Mouse (Mus musculus): Measurements from ENCODE around the gene Ptpra.
A peak's percentile ranks its signal among the peaks of the same experiment; 100 is the strongest.

Gene Ptpra

GRCm38 (mm10) chr2:130442162-130442561 lies 7.9 kb upstream of the Ptpra start:
- no peak for DNase-seq (ENCODE audit: low read depth, low spot score)

DNA sequence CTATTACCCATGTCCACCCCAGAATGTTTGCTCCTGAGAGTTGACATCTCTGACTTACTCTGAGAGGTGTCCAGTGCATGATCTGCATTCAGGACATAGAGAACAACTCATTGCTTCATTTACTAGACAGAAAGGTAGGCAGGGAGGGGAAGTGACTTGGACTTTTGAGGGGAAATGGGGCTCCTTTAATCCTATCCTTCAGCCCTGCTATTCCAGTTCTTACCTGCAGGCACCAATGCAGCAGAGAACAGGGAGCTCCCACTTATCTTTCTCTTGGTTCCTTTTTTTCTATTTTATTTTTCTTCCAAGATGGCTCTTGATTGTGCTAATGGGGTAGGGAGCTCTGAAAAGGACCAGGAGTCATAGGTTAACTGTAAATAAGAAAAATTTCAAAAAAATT lies 1.6 kb upstream of the Ptpra start:
- DNase-seq (ENCODE audit: low read depth, low spot score) = no peak

GRCm38 (mm10) chr2:130449021-130449793 lies 871 bp upstream of the Ptpra start:
- DNase-seq (ENCODE audit: low read depth, low spot score) = no peak

- DNase-seq (ENCODE audit: low read depth, low spot score) = peak; percentile 50
These were observed 337 bp downstream of the Ptpra start for GRCm38 (mm10) chr2:130450434-130450796.

GRCm38 (mm10) chr2:130451086-130451726 lies 1.1 kb downstream of the Ptpra start:
- no peak for DNase-seq (ENCODE audit: low read depth, low spot score)

DNA sequence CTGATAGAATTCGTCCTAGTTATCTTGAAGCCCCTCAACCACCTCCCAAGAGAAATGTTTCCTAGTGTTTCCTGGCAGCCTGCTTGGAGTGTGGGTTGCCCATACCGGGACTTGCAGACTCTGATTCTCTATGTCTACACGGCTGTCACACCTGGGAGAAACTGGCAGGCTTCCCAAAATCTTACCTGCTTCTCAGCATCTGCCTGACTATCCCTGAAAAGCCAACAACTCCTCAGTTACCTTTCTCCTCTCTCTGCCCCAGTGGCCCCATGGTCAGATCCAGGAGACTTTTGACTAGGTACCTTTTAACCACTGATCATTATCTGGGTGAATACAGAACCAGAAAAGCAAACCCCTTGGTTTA lies 1.6 kb downstream of the Ptpra start:
- no peak for DNase-seq (ENCODE audit: low read depth, low spot score)

DNA sequence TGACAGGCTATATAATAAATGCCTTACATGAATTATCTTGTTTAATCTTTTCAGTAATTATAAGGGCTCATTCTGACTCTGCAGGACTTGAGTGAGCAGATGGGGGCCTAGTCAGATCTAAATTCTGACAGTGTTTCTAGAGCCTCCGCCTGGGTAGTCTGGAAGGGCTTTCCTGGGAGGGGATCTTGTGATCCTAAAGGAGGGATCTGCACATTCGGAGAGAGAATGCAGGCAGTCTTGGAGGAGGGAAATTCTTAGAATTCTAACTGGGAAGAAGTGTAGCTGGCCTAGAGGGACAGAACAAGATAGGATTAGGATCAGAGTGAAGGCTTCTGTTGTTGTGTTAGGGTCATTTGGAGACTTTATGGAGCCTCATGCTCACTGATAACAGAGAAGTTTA lies 2.2 kb downstream of the Ptpra start:
- no peak for DNase-seq (ENCODE audit: low read depth, low spot score)

DNA sequence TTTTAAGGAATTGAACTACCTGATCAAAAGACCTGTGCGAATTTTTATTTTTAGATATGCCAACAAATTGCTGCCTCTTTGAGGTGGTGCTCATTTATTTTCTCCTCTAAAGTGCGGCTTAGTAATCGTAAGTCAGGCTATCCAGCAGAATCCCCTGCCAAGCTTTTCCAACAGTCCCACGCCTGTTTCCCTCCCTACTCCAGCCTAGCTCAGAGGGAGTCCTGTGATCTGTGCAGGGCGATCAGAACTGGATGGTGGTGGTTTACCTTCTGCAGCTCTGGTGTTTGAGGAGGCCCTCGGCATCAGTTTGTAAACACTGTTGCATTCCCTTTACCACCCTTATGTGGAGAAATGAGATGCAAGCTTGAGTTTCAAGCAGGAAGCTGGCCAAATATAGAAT lies 3.3 kb downstream of the Ptpra start:
- no peak for DNase-seq (ENCODE audit: low read depth, low spot score)

DNA sequence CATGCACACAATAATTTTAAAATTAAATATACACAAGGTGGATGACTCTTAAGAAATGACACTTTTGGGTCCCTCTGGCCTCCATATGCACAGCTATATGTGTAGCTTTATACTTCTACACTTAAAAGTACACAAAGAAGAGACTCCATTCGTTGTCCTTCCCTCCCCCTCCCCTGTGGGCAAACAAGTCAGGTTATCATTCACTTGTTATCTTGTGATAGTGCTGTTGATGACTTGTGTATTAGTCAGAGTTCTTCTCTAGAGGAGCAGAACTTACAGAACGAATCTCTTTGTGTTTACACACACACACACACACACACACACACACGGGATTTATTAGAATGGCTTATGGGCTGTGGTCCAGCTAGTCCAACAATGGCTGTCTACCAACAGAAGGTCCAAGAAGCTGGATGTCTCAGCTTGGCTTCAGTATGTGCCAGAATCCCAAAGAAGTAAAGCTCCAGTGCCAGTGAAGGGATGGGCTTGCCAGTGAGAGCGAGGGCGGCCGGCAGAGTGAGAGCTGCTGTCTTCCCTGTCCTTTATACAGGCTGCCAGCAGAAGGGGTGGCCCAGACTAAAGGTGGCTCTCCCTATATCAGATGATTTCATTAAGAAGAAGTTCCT lies 4.8 kb downstream of the Ptpra start:
- no peak for DNase-seq (ENCODE audit: low read depth, low spot score)

DNA sequence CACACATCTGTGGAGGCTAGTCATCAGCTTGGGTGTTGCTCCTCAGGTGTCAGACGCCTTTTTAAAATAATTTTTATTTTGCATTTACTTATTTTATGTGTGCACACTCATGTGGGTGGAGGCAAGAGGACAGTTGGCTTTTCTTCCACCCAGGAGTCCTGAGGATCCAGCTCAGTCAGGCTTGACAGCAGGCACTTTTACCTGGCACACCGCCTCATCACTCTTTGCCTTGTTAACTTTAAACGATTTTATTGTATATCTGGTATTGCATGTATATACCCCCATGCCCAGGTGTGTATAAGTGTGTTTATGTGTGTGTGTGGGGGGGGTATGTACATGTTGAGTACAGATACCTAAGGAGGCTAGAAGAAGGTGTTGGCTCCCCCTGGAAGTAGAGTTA lies 7.8 kb downstream of the Ptpra start:
- no peak for DNase-seq (ENCODE audit: low read depth, low spot score)

GRCm38 (mm10) chr2:130459576-130459975 lies 9.5 kb downstream of the Ptpra start:
- DNase-seq (ENCODE audit: low read depth, low spot score) = no peak

GRCm38 (mm10) chr2:130461287-130462071 lies 11.4 kb downstream of the Ptpra start:
- DNase-seq (ENCODE audit: low read depth, low spot score) = no peak

DNA sequence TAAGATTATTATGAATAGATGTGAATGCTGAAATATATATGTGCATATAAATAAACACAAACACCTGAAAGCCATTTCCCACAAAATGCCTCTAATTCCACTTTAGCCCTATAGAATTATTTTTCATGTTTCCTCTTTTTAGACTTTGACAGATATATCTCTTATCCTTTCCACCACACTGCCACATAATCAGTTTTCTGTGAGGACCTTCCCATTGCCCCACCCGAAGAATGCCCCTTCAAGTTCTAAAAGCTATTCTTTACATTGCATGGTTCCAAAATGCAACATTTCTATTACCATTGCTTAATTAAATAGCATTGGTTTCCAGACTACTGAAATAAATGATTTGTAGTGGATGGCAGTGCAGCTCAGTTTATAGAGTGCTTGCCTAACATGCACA lies 16.4 kb downstream of the Ptpra start:
- DNase-seq (ENCODE audit: low read depth, low spot score) = no peak

- DNase-seq (ENCODE audit: low read depth, low spot score) = no peak
These were observed 19.3 kb downstream of the Ptpra start for GRCm38 (mm10) chr2:130469366-130469765.

DNA sequence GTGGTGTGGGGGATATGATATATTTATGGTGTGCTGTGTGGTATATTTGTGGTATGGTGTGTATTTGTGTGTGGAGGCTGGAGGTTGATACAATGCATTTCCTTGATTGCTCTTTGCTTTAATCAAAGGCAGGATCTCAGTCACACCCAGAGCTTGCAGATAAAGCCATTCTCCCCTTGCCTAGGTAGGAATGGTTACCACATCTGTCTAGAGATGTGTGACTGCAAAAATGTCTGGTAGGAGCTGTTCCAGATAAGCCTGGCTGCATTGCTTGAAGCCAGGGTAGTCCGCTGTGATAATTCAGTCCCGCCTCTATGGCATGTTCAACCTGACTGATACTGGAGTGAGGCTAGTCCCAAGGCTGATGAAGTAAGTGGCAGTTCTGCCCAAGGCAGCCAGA lies 19.9 kb downstream of the Ptpra start:
- DNase-seq (ENCODE audit: low read depth, low spot score) = no peak

DNA sequence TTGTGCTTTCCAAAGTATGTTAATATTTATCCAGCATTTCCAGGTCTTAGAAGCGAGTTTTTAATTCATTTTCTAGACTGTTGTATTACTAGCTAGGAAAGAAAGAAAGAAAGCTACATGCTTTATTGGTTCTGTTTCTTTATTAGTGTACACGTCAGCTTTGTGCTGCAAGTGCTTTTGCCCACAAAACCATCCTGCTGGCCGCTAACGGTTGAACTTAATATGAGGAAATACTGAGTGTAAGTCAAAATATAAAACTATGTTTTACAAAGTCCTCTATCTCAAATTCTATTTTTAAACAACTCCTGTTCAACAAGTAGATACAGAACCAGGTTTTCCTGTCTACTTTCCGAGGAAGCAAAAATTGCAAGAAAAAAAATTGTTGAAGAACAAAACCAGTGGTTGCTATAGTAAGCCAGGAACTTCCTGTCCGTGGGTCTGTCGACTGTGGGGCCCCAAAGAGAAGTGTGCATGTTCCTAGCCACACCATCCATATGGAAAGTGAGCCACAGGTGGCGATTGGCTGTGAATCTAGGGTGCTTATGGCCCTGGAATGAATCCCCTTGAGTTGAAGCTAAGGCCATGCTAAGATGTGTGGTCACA lies 22.9 kb downstream of the Ptpra start:
- DNase-seq (ENCODE audit: low read depth, low spot score) = no peak

- no peak for DNase-seq (ENCODE audit: low read depth, low spot score)
These were observed 25.7 kb downstream of the Ptpra start for GRCm38 (mm10) chr2:130475764-130476163.

GRCm38 (mm10) chr2:130476666-130477297 lies 26.7 kb downstream of the Ptpra start:
- DNase-seq (ENCODE audit: low read depth, low spot score) = no peak

- no peak for DNase-seq (ENCODE audit: low read depth, low spot score)
These were observed 32.1 kb downstream of the Ptpra start for GRCm38 (mm10) chr2:130482177-130482576.

- no peak for DNase-seq (ENCODE audit: low read depth, low spot score)
These were observed 32.6 kb downstream of the Ptpra start for GRCm38 (mm10) chr2:130482700-130483099.

- DNase-seq (ENCODE audit: low read depth, low spot score) = no peak
These were observed 34.1 kb downstream of the Ptpra start for GRCm38 (mm10) chr2:130484206-130484605.

All from retina, adult 2 months (tissue).